Mouse (Mus musculus) gastrocnemius, postnatal 36 days (tissue): ENCODE data around the gene Crot. TPM values are rescaled to one million over a fixed set of nuclear protein-coding genes. Genes with fewer than 3 reads are reported as not detected.
"Not testable (repeated sequence)": the region's sequence is repeated elsewhere in the genome, so short reads cannot be mapped to it uniquely, and the experiment has no call there.

Experiments
- DNase-seq, 2 experiments: peaks; one replicate each; pipeline ENCODE4 v3.0.0; 2022
- intact Hi-C: fragments of 180-260 bp; cut with DNase I; formaldehyde crosslinking; loops from one replicate; pipeline ENCODE4 v1.15.1; 2025
- long read RNA-seq, 2 experiments: library from polyadenylated mRNA; stranded (forward); transcript quantifications; one replicate each; pipeline ENCODE4 v2.0.0; 2021
- total RNA-seq, 2 experiments: library from RNA; stranded (reverse); gene quantifications; 2 replicates each; pipeline ENCODE4 v1.2.3; 2021

Crot gene
- total RNA-seq, result 10 to 100 TPM; 25.2 to 27.8 TPM
- long read RNA-seq, experiment 1, transcript Crot-201 (18 exons, 2,996 nt), result major isoform, 10 of 64 reads
- long read RNA-seq, experiment 1, partial matches to known transcripts, result 4 of 64 reads
- long read RNA-seq, experiment 1, other reads (novel, unspliced or antisense), result 50 of 64 reads
- long read RNA-seq, experiment 2, transcript Crot-201 (18 exons, 2,996 nt), result major isoform, 22 of 67 reads
- long read RNA-seq, experiment 2, partial matches to known transcripts, result 2 of 67 reads
- long read RNA-seq, experiment 2, other reads (novel, unspliced or antisense), result 43 of 67 reads

DNA sequence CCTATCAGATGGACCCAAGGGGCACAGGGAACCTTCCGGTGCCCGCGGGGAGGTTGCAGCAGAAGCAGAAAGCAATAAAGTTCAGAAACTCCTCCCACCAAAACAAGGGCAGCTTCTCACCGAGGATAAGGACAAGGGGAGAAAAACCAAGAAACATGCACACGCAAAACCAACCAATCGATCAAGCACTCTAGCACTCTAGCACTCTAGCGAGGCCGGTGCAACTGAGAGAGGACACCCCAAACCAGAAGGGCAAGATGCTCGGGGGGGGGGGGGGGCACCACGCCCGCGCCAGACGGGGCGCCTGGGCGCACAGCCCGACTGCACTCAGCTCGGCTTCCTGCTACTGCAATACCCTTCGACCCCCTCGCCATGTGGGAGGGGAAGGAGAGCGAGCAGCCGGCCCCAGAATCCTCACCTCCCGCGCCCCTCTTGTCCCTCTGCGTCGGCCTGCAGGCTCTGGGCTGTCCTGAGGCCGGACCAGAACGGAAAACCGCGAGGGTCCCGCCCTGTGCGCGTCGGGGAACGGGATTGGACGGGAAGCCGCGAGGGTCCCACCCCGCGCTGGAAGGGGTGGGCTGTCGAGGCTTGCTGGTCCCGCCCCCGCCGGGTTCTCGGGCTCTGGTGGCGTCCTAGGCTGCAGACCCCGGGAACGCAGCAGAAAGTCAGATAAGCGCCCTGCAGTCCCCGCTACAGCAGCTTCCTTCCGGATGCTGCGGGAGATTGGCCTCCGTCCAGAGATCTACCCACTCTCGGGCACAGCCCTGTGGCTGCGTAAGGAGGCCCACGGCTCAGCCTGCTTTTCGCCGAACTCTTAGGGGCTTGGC is at the start of gene Crot:
Gene Crot (minus strand): TSS at position 639 of the 827 bp plus-strand sequence.
- DNase-seq, result peak; percentile 91 to 92
- intact Hi-C loops, result loop anchor here (5.0 kb wide), 1 partner anchor 105 kb away; the partner anchor contains the start of gene Tmem243

DNA sequence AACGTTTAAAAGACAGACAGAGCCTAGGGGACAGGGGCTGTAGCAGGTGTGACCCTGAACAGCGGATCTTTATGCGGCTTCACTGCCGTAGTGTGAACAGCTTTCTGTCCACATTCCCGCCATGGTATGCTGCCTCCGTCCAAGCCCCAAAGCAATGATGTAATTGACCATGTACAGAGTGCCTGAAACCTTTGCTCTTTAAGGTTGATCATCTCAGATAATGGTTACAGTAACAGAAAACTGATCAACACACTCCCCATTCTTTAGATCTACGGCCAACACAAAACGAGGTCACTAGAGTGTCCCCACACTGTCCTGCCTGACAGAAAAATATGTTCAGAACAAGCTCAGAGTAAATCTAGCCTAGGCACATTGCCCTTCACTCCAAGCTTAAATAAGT is 48.8 kb upstream of the Crot start:
- DNase-seq, result no peak
- intact Hi-C loops, result no loop called here

DNA sequence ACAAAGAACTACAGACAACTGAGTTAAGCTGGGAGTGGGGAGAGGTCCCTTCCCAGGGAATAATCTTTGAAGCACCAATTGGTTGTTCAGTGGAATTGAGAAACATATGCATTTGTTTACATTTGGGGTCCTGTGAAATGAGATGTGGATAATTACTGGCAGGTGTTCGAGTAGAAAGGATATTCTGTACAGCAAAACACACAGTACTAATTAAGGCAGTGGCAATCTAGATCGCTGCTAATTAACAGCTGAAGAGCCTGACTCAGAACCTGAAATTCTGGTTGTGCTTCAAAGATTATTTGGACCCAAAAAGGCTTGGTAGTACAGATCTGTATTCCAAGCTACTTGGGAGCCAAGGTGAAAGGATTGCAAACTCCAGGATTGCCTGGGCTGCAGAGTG is 47.7 kb upstream of the Crot start:
- no peak for DNase-seq
- intact Hi-C loops, result no loop called here

DNA sequence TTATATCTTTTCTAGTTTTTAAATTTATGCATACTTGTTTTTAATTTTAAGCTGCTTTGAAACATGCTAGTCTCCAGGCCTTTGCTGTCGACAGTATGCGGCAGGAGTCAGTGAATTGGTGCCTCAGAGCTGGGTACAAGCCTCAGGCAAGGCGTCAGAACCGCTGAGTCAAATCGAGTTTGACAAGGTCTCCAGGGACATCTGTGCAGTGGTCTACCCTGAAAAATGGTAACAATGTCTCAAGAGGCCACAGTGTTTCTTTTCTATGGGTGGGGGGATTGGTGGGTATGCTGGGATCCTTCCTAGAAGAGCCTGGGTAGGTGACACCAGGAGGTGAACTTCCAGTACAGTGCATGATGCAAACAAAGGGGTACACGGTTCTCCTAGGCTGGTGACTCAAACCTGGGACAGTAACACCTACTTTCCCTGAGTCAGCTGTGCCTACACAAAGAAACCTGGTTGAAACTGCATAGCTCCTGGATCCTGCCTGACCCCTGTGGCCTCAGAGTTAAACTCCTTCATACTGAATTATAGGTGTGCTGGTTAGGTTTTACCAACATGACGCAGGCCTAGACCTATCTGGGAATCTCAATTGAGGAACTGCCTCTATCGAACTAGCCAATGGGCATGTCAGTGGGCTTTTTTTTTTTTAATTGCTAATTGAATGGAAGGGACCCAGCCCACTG is 46.6 kb upstream of the Crot start:
- intact Hi-C loops, result no loop called here
- DNase-seq, result no peak

DNA sequence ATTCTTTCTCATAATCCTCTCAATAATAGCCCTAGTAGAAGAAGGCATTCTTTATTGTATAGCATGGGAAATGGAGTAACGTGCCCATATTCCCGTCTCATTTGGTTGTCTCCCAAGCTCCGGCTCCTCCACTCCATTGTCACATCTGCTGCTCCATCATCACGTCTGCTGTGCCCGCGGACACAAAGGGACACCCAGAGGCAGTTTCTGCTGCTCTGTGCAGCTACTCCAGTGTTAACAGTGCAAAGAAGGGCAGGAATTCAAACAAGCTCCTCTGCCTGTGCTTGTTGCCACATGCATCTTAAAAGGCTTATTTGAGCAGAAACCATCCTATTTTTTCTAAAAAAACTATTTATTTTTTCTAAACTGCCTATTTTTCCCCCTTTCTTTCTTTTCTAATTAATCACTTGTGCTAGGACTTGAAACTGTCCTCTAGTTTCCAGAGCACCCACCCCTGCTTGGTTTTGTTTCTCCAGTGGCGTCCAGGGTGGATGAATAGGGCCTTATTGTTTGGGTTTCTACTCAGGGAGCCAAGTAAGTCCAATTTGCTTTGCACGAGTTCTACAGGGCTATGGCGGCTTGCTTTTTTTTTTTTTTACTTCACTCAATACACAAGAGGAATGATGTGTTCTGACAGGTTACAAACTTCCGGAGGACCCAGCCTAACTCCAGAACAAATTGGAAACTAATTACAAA is 45.7 kb upstream of the Crot start:
- intact Hi-C loops, result no loop called here
- no peak for DNase-seq

DNA sequence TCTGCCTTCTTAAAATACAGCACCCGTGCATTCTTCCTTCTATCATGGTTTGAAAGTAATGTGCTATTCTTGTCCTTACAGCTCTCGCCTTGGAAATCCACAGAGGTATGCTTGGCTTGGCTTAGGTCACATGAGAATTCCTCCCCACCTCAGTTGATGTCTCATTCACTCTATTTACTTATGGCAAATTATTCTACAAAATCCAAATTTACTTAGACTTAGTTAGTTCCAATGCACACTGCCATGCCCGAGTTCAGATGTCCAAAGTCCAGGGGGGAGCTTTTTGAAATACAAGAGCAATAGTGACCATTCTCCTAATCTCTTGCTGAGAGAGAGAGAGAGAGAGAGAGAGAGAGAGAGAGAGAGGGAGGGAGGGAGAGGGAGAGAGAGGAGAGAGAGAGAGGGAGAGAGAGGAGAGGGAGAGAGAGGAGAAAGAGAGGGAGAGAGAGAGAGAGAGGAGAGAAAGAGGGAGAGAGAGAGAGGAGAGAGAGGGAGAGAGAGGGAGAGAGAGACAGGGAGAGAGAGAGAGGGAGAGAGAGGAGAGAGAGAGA is 43.6 kb upstream of the Crot start:
- intact Hi-C loops, result no loop called here

DNA sequence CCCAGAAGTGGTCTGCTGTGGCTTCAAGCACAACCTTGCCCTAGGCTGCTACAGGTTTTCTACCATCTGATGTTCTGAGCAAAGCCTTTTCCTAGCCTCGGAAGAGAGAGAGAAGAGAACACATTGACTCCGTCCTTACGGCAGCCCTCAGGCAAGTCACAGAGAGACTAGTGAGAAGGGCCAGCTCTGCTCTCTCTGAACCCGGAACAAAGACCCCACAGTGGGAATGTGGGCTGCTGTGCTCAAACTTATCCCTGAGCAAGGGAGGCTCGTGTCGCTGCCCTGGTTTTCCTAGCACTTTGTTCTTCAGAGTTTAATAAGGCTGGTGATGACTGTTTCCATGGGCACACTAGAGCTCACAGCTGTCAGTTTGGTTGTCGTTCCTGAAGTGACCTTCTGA is 42.9 kb upstream of the Crot start:
- no peak for DNase-seq
- intact Hi-C loops, result no loop called here

More for the DNA sequence above, 43.6 kb upstream of the Crot start:
- DNase-seq, result no peak

DNA sequence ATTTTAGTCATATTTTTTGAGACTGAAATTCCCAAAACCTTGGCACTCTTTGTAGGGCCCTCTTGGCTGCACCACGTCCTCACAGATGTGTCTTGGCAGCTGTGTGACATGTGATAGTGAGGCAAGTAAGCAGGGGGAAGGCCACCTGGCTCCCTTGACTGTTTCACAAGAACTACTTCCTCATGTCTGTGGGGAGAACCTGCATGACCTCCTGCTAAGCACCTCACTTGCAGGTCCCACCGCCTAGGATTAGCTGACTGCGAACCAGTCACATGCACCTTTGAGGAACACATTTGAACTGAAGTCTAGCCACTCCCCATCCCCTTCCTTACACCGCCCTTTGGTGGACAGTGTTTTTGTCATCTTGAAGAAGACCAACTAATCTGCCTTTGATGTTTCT is 40.2 kb upstream of the Crot start:
- no peak for DNase-seq
- intact Hi-C loops, result no loop called here

DNA sequence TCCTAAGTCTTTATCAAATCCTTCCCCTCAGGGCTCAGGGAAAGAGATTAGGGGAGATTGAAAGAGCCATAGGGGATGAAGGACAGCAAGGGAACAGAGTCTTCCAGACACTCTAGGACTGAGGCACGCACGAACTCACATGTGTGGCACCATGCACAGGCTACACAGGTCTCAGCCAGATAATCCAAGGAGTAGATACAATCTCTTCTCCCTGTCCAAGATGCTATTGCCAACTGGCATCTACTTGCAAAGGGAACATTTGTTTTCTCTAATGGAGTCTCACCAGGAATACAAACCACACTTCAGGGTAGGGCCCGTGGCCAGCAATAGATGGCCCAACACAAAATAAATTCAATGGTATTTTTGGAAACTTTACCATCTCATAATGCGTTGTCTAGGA is 38.3 kb upstream of the Crot start:
- DNase-seq, result no peak
- intact Hi-C loops, result no loop called here

DNA sequence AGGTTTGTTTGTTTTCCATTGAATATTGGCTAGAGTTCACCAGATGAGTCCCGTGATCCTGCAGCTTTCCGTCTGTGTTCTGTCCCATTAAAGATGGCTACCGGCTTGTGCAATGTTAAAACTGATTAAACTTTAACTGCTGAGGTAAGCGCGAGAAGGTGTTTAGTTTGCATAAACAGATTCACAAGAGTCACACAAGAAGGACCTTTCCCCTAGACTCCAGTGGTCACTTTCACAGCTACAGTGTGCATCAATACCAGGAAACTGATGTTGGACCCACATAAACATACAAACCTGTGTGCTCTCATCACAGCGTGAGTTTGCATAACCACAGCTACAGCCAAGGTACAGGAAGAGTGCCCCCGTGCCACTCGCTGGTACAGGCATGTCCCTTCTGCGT is 37.4 kb upstream of the Crot start:
- intact Hi-C loops, result no loop called here
- no peak for DNase-seq

DNA sequence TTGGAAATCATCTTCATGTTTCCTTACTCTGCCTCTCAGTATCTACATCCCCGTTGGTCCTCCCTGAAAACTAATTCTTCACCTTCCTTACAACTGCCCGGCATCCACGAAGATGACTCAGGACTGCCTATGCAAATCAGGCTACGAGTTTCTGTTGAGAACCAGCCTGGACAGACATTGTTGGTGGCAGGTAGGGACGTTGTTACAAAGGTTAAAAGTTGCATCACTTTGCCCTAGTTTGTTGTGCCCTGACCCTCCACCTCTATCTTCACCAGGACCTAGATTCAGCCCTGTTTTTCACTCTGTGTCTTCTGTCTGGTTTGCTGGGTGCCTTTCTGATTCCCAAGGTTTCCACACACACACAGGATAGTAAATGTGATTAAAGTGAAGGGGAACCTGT is 36.7 kb upstream of the Crot start:
- intact Hi-C loops, result no loop called here

DNA sequence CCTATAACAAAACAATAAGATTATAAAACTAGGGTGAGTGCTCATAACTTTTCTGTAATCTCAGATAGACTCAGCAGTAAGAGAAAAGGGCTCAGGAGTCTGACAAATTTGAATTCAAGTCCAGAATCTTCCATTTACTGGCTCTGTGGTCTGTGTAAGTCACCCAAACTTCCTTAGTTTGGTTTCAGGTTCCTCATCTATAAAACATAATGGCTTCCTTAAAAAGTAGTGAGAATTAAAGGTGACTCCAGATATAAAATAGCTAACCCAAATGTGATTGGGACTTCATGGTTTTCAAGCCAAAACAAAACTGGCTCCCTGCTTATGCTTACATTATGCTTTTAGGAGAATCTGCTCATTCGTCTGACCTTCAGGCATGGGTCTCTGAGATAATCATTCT is 35.5 kb upstream of the Crot start:
- intact Hi-C loops, result no loop called here
- no peak for DNase-seq

More for the DNA sequence above, 36.7 kb upstream of the Crot start:
- no peak for DNase-seq

DNA sequence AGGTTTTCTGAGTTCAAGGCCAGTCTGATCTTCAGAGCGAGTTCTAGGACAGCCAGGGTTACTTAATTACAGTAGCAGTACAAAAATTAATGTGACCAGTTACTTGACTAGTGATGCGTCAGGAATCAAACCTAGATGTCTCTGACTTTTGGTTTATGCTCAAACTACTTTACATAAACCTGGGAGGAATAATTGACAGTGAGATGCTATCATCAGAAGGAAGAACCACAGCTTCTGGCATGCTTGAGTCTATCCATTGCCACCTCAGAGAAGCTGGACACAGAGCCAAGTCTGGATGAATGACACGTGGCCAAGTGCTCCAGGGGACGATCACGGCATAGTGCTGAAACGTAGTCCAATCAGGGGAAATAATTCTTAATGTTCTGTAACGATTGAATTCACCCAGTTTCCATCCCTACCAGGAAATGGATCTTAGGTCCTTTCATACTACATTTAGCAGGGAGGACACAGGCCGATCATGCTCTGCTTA is 35.0 kb upstream of the Crot start:
- intact Hi-C loops, result no loop called here

DNA sequence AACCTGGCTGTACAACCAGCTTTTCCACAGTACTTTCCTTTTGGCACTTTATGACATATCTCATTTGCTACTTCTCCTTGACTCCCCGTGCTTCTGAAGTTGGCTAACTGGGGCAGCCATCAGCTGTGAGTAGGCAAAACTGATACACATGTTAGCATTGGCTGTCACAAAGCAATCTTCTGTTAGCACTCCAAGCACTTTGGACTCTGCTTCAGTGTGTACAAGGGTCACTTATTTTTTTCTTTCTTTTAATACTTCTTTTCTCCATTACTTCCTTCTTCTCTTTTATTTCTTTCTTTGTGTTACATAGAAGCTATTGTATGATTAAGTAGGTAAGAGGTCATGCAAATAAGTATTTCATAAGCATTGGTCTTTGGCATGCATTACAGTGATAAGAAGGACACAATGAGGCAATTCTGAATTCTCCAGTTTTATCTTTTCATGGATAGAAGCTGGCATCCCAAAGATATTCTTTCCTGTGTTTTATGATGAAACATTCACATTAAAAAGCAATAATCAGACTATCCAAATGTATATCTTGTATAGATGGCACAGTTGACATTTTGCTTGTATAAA is 31.2 kb upstream of the Crot start:
- DNase-seq, result no peak
- intact Hi-C loops, result no loop called here

More for the DNA sequence above, 35.0 kb upstream of the Crot start:
- DNase-seq, result no peak

DNA sequence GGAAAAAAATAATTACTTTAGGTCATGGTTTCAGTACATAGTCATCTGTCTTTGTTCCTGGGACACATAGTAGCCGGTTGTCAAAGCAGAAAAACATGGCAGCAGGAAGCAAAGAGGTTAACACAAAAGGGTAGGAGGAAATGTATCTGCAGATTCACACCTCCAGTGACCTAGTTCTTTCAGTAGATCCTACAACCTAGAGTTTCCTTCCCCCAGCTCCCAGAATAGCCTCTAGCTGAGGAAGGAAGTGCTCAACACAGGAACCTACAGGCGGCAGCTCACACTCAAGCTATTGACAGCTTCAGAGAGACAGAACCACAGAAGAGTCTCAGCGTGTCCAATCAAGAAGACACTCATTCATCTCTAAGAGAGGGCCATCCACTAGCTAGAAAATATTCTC is 18.2 kb upstream of the Crot start:
- no peak for DNase-seq
- intact Hi-C loops, result no loop called here

DNA sequence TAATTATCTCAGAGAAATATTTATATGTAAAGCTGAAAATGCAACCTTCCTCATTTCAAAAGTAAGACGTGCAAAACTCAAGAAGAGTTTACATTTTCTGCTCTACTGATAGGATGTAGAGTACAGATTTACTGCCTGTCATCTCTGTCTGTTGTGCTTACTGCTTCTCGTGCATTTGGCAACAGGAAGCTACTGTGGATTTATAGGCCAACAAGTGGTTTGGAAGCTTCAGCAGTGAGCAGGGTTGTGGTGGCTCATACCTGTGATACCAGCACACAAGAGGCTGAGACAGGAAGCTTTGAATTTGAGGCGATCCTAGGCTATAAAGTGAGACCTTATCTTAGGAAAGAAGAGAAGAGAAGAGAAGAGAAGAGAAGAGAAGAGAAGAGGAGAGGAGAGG is 17.6 kb upstream of the Crot start:
- DNase-seq, result no peak
- intact Hi-C loops, result no loop called here

DNA sequence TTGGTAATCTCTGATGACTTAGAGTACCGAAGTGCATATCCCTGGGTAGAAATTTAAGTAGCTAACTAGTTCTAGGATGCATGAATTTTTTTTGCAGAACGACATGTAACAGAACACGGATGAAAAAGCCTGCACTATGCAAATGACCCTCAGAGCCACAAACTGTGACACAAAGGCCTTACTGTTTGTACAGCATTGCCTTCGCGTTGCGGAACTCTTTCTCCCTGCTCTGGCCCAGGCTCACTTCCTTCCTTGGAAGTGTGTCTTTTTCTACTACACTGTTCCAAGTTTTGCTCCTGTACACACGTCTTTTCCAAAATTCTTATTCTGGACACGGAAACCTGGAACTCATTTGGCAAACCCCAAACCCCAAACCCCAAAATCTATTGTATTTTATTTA is 14.2 kb upstream of the Crot start:
- no peak for DNase-seq
- intact Hi-C loops, result no loop called here

DNA sequence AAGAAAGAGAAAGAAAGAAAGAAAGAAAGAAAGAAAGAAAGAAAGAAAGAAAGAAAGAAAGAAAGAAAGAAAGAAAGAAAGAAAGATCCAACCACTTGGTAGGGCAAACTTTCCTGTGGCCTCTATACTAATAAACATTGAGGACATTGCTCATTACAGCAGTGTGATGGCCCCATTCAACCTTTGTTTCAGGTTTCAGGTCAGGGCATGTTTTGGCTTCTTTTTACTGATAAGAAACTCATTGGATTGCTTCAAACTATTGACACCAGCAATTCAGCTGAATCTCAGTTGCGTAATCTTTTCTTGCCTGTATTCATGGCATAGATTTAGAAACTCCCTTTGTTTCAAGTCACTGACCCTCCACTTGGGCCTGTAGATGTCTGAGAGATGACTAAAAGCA is 13.0 kb upstream of the Crot start:
- intact Hi-C loops, result no loop called here
- no peak for DNase-seq

DNA sequence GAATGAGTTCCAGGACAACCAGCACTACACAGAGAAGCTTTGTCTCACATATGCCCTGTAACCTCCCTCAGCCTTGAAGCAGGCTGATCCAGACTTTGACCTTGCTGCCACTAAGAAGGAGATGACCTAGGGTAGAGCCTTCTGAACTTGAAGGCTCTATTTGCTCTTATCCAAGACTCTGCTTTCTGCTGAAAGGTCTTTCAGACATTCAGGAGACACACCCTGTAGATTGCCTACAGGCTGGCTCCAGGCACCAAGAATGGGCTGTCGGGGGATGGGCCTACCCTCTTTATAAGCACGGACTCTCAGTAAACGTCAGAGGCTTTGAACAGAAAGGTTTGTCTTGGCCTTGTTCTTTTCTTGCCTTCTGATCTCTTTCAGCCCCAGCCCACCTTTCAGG is 9.5 kb upstream of the Crot start:
- intact Hi-C loops, DNase-seq: not testable (repeated sequence)

DNA sequence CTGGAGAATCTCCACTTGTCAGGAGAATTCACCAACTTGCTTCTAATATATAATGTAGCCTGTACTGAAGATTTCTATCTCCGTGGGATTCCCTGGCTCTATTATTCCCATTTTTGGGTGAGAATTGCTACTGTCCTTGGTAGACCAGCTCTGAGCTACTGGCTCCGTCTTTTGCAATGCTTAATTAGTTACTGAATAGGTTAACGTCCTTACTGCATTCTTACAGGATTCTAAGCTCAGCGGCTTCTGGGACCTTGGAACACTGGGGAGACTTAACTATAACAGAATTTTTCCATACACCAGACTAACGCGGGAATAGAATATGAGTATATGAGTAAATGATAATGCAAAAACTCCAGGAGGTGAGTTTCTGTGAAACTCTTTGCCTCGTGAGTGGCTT is 2.9 kb upstream of the Crot start:
- DNase-seq, intact Hi-C loops: not testable (repeated sequence)
